Mouse (Mus musculus): ENCODE data around the gene Sec24d.

- no peak for TF ChIP-seq CTCF (IDR thresholded peaks at IDR 0.05; ENCODE audit: low read depth)
- TF ChIP-seq EP300 (IDR thresholded peaks at IDR 0.05; ENCODE audit: low read depth): no peak
These were observed 21.8 kb downstream of the Sec24d start for GRCm38 (mm10) chr3:123288856-123289570.

Measured in liver, embryonic 14.5 days (tissue).